Mouse (Mus musculus) MEL (cell line): ENCODE measurements around the gene Rgma. TPM values are rescaled to one million over a fixed set of nuclear protein-coding genes. Genes with fewer than 3 reads are reported as not detected.

ENCODE experiments used
- DNase-seq: peaks from one replicate; pipeline ENCODE4 v3.0.0; 2011; ENCODE audit warnings: low read depth, low spot score
- H3K27ac ChIP-seq: 2 replicates; pipeline ENCODE4 v1.5.1; 2012; ENCODE audit warnings: low read depth, mild to moderate bottlenecking, control low read depth, low read length, moderate library complexity; ENCODE audit not compliant: control insufficient read depth
- H3K27me3 ChIP-seq, 2 experiments: fragments of 150-350 bp in 1 of 2; sonication (generic) in 1 of 2; 2 replicates each; pipeline ENCODE4 v1.6.1; 2012; ENCODE audit warnings: low read length in 2 of 2, mild to moderate bottlenecking in 2 of 2, improper control_type of control experiment in 1 of 2, moderate library complexity in 1 of 2; ENCODE audit not compliant: insufficient read depth in 2 of 2, control insufficient read depth in 1 of 2
- H3K36me3 ChIP-seq, 2 experiments: 2 replicates each; pipeline ENCODE4 v1.6.1; 2012 to 2014; ENCODE audit warnings: low read length in 2 of 2, improper control_type of control experiment in 1 of 2, inconsistent platforms in 1 of 2, mild to moderate bottlenecking in 1 of 2; ENCODE audit not compliant: insufficient read depth in 2 of 2, control insufficient read depth in 1 of 2
- H3K4me1 ChIP-seq, 2 experiments: fragments of 150-350 bp in 1 of 2; sonication (generic) in 1 of 2; 2 replicates each; pipeline ENCODE4 v1.6.1; 2012; ENCODE audit warnings: low read length in 2 of 2, improper control_type of control experiment in 1 of 2, mild to moderate bottlenecking in 1 of 2; ENCODE audit not compliant: insufficient read depth in 2 of 2, control insufficient read depth in 1 of 2
- H3K4me3 ChIP-seq, 2 experiments: fragments of 150-350 bp in 1 of 2; sonication (generic) in 1 of 2; 2 replicates each; pipeline ENCODE4 v1.5.1; 2012; ENCODE audit warnings: low read depth in 2 of 2, low read length in 2 of 2, mild to moderate bottlenecking in 2 of 2, moderate library complexity in 2 of 2, control low read depth in 1 of 2, improper control_type of control experiment in 1 of 2; ENCODE audit not compliant: control insufficient read depth in 1 of 2, insufficient read depth in 1 of 2
- H3K79me2 ChIP-seq: 2 replicates; pipeline ENCODE4 v1.6.1; 2012; ENCODE audit warnings: mild to moderate bottlenecking, low read length, moderate library complexity; ENCODE audit not compliant: control insufficient read depth, poor library complexity, insufficient read depth
- H3K9ac ChIP-seq: 2 replicates; pipeline ENCODE4 v1.6.1; 2012; ENCODE audit warnings: low read depth, mild to moderate bottlenecking, control low read depth, low read length, moderate library complexity; ENCODE audit not compliant: control insufficient read depth, poor library complexity, severe bottlenecking
- H3K9me3 ChIP-seq: fragments of 150-350 bp; sonication (generic); replicated peaks from 2 replicates; pipeline ENCODE4 v1.6.1; 2012; ENCODE audit warnings: mild to moderate bottlenecking, low read length, improper control_type of control experiment, moderate library complexity; ENCODE audit not compliant: insufficient read depth
- BHLHE40 ChIP-seq: IDR thresholded peaks from 2 replicates; pipeline ENCODE4 v1.6.1; 2012; ENCODE audit warnings: low read depth, mild to moderate bottlenecking, inconsistent platforms, low read length, improper control_type of control experiment, borderline replicate concordance
- CHD1 ChIP-seq: IDR thresholded peaks from 2 replicates; pipeline ENCODE4 v1.6.1; 2012; ENCODE audit warnings: low read depth, mild to moderate bottlenecking, inconsistent platforms, low read length, improper control_type of control experiment
- CHD2 ChIP-seq: IDR thresholded peaks from 2 replicates; pipeline ENCODE4 v1.6.1; 2011; ENCODE audit warnings: low read length, improper control_type of control experiment
- CTCF ChIP-seq, 3 experiments: IDR thresholded peaks in 2 of 3; conservative IDR thresholded peaks in 1 of 3; 2 replicates each; pipeline ENCODE4 v1.5.1; 2011 to 2012; ENCODE audit warnings: low read length in 3 of 3, low read depth in 2 of 3, mild to moderate bottlenecking in 2 of 3, improper control_type of control experiment in 1 of 3, inconsistent platforms in 1 of 3, mixed read lengths in 1 of 3, moderate library complexity in 1 of 3; ENCODE audit not compliant: control insufficient read depth in 1 of 3, insufficient read depth in 1 of 3, poor library complexity in 1 of 3, severe bottlenecking in 1 of 3
- E2F4 ChIP-seq: IDR thresholded peaks from 2 replicates; pipeline ENCODE4 v1.6.1; 2011; ENCODE audit warnings: low read depth, low read length, improper control_type of control experiment, borderline replicate concordance
- ELF1 ChIP-seq: IDR thresholded peaks from 2 replicates; pipeline ENCODE4 v1.6.1; 2014; ENCODE audit warnings: low read depth, mild to moderate bottlenecking, inconsistent platforms, low read length, improper control_type of control experiment, moderate library complexity
- EP300 ChIP-seq, 2 experiments: IDR thresholded peaks; 2 replicates each; pipeline ENCODE4 v1.6.1; 2011; ENCODE audit warnings: improper control_type of control experiment in 2 of 2, low read length in 2 of 2, low read depth in 1 of 2, mild to moderate bottlenecking in 1 of 2
- ETS1 ChIP-seq: IDR thresholded peaks from 2 replicates; pipeline ENCODE4 v1.6.1; 2012; ENCODE audit warnings: low read depth, mild to moderate bottlenecking, inconsistent platforms, low read length, improper control_type of control experiment, moderate library complexity
- GABPA ChIP-seq: IDR thresholded peaks from 2 replicates; pipeline ENCODE4 v1.6.1; 2012; ENCODE audit warnings: low read depth, mild to moderate bottlenecking, inconsistent platforms, low read length, improper control_type of control experiment, moderate library complexity
- GATA1 ChIP-seq: IDR thresholded peaks from 2 replicates; pipeline ENCODE4 v1.6.1; 2011; ENCODE audit warnings: low read depth, low read length, improper control_type of control experiment
- HCFC1 ChIP-seq: IDR thresholded peaks from 2 replicates; pipeline ENCODE4 v1.6.1; 2012; ENCODE audit warnings: low read depth, mild to moderate bottlenecking, inconsistent platforms, low read length, improper control_type of control experiment, moderate library complexity
- JUND ChIP-seq: IDR thresholded peaks from 2 replicates; pipeline ENCODE4 v1.6.1; 2011; ENCODE audit warnings: low read depth, mild to moderate bottlenecking, improper control_type of control experiment, low read length
- KAT2A ChIP-seq: conservative IDR thresholded peaks from 2 replicates; pipeline ENCODE4 v1.6.1; 2012; ENCODE audit warnings: low read depth, low read length, improper control_type of control experiment, inconsistent platforms
- MAX ChIP-seq: IDR thresholded peaks from 2 replicates; pipeline ENCODE4 v1.6.1; 2011; ENCODE audit warnings: low read length, improper control_type of control experiment
- MAZ ChIP-seq: IDR thresholded peaks from 2 replicates; pipeline ENCODE4 v1.6.1; 2012; ENCODE audit warnings: low read depth, mild to moderate bottlenecking, inconsistent platforms, low read length, improper control_type of control experiment
- MEF2A ChIP-seq: IDR thresholded peaks from 2 replicates; pipeline ENCODE4 v1.6.1; 2014; ENCODE audit warnings: low read depth, mild to moderate bottlenecking, inconsistent platforms, low read length, improper control_type of control experiment; ENCODE audit not compliant: poor library complexity, insufficient replicate concordance, severe bottlenecking; ENCODE audit errors: extremely low read depth
- MXI1 ChIP-seq: IDR thresholded peaks from 2 replicates; pipeline ENCODE4 v1.6.1; 2011; ENCODE audit warnings: mild to moderate bottlenecking, low read depth, low read length, improper control_type of control experiment
- NELFE ChIP-seq: IDR thresholded peaks from 2 replicates; pipeline ENCODE4 v1.6.1; 2011; ENCODE audit warnings: low read depth, low read length, improper control_type of control experiment
- NRF1 ChIP-seq: IDR thresholded peaks from 2 replicates; pipeline ENCODE4 v1.6.1; 2014; ENCODE audit warnings: low read depth, mild to moderate bottlenecking, inconsistent platforms, low read length, improper control_type of control experiment, moderate library complexity; ENCODE audit not compliant: poor library complexity, insufficient read depth, severe bottlenecking
- POLR2A ChIP-seq, 2 experiments: IDR thresholded peaks; 2 replicates each; pipeline ENCODE4 v1.6.1; 2011 to 2012; ENCODE audit warnings: low read length in 2 of 2, mild to moderate bottlenecking in 2 of 2, control low read depth in 1 of 2, improper control_type of control experiment in 1 of 2, low read depth in 1 of 2, moderate library complexity in 1 of 2; ENCODE audit not compliant: control insufficient read depth in 1 of 2, insufficient read depth in 1 of 2, poor library complexity in 1 of 2
- POLR2AphosphoS2 ChIP-seq: IDR thresholded peaks from 2 replicates; pipeline ENCODE4 v1.6.1; 2011; ENCODE audit warnings: low read length, improper control_type of control experiment
- POLR2AphosphoS5 ChIP-seq: IDR thresholded peaks from 2 replicates; pipeline ENCODE4 v1.6.1; 2012; ENCODE audit warnings: low read depth, borderline replicate concordance, mild to moderate bottlenecking, inconsistent platforms, low read length, moderate library complexity, mixed read lengths
- RAD21 ChIP-seq: IDR thresholded peaks from 2 replicates; pipeline ENCODE4 v1.6.1; 2011; ENCODE audit warnings: mild to moderate bottlenecking, low read depth, low read length, improper control_type of control experiment
- RCOR1 ChIP-seq: IDR thresholded peaks from 2 replicates; pipeline ENCODE4 v1.6.1; 2012; ENCODE audit warnings: low read depth, mild to moderate bottlenecking, inconsistent platforms, low read length, improper control_type of control experiment
- SIN3A ChIP-seq: IDR thresholded peaks from 2 replicates; pipeline ENCODE4 v1.6.1; 2012; ENCODE audit warnings: low read length, improper control_type of control experiment, inconsistent platforms
- SMC3 ChIP-seq: IDR thresholded peaks from 2 replicates; pipeline ENCODE4 v1.6.1; 2011; ENCODE audit warnings: low read depth, low read length, improper control_type of control experiment
- TBP ChIP-seq: IDR thresholded peaks from 2 replicates; pipeline ENCODE4 v1.8.0; 2011; ENCODE audit warnings: low read depth, low read length, improper control_type of control experiment
- TCF12 ChIP-seq: IDR thresholded peaks from 2 replicates; pipeline ENCODE4 v1.6.1; 2014; ENCODE audit warnings: low read depth, mild to moderate bottlenecking, inconsistent platforms, low read length, improper control_type of control experiment, moderate library complexity
- UBTF ChIP-seq: IDR thresholded peaks from 2 replicates; pipeline ENCODE4 v1.6.1; 2012; ENCODE audit warnings: low read depth, mild to moderate bottlenecking, inconsistent platforms, low read length, improper control_type of control experiment, moderate library complexity, borderline replicate concordance; ENCODE audit not compliant: insufficient read depth
- USF1 ChIP-seq: IDR thresholded peaks from 2 replicates; pipeline ENCODE4 v1.6.1; 2014; ENCODE audit warnings: low read depth, mild to moderate bottlenecking, inconsistent platforms, low read length, improper control_type of control experiment, moderate library complexity
- USF2 ChIP-seq, 2 experiments: IDR thresholded peaks; 2 replicates each; pipeline ENCODE4 v1.6.1; 2011 to 2012; ENCODE audit warnings: improper control_type of control experiment in 2 of 2, low read length in 2 of 2, borderline replicate concordance in 1 of 2, inconsistent platforms in 1 of 2, low read depth in 1 of 2, mild to moderate bottlenecking in 1 of 2; ENCODE audit not compliant: insufficient read depth in 1 of 2
- ZC3H11A ChIP-seq: IDR thresholded peaks from 2 replicates; pipeline ENCODE4 v1.6.1; 2012; ENCODE audit warnings: low read depth, mild to moderate bottlenecking, inconsistent platforms, low read length, improper control_type of control experiment
- ZKSCAN1 ChIP-seq: IDR thresholded peaks from 2 replicates; pipeline ENCODE4 v1.6.1; 2012; ENCODE audit warnings: low read depth, mild to moderate bottlenecking, inconsistent platforms, low read length, improper control_type of control experiment, moderate library complexity
- ZMIZ1 ChIP-seq: IDR thresholded peaks from 2 replicates; pipeline ENCODE4 v1.6.1; 2012; ENCODE audit warnings: low read depth, mild to moderate bottlenecking, inconsistent platforms, low read length, improper control_type of control experiment, moderate library complexity
- ZNF384 ChIP-seq: IDR thresholded peaks from 2 replicates; pipeline ENCODE4 v1.6.1; 2012; ENCODE audit warnings: low read depth, mild to moderate bottlenecking, inconsistent platforms, low read length, improper control_type of control experiment
- polyA plus RNA-seq, 2 experiments: library from polyadenylated mRNA; stranded (reverse) in 1 of 2; unstranded in 1 of 2; fragments of >175 nt in 1 of 2; fragments of >200 nt in 1 of 2; gene quantifications; 2 replicates each; pipeline versions ENCODE4 v1.2.1 to v1.2.4; 2012; ENCODE audit warnings: low replicate concordance in 2 of 2, low read depth in 1 of 2; ENCODE audit not compliant: insufficient read length in 2 of 2, insufficient read depth in 1 of 2, missing spikeins in 1 of 2
- total RNA-seq: library from RNA; depleted of rRNA; stranded (reverse); fragments of 300-350 nt; gene quantifications from 2 replicates; pipeline ENCODE4 v1.2.3, GENCODE M21; 2012

Gene Rgma
- total and polyA plus RNA-seq, 3 experiments: not detected

DNA sequence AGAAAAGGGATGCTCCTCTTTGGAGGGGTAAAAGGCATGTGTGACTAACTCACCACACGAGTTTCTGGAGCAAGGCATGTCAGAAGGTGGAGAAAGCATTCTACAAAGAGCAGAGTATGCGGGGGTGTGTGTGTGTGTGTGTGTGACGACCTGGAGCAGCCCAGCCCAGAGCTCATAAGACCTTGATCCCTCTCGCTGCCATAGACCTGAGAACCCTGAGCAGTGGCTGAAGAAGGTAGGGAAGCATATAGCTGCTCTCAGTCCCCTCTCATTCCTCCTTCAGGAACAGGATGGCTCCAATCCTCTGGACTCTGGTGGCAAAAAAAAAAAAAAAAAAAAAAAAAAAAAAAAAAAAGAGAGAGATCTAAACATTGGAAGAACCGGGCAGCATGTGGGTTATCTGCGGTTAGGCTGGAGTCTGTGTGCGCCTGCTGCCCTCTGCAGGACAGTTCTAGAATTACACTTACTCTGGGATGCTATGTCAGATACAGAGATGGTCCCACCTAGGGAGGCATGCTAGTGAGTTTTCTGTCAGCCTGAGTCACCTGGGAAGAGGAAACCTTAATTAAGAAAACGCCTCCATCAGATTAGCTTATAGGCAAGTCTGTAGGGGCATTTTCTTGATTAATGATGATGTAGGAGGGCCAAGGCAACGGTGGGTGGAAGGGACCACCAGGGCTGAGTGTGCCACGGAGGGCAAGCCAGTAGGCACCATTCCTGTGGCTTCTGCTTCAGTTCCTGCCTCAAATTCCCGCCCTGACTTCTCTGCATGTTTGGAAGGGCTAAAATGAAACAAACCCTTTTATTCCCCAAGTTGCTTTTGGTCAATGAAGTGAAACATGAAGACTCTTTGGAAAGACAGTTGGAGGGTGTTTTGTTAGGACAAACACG, 47.2 kb downstream of the Rgma start:
- Histone ChIP-seq H3K4me1 (peaks cover 6 to 13% of the 10 kb centered on the region in 2 experiments), H3K27ac (no peak overlapping the region), H3K36me3 (peaks cover 1 to 4% of the 10 kb centered on the region in 2 experiments; a peak in 3 of 4 replicates), H3K4me3 (peak overlapping the region; percentile 2 to 44; a peak in 2 of 4 replicates), H3K9me3 (no peaks in the 10 kb centered on the region), H3K79me2 (no peaks in the 10 kb centered on the region), H3K9ac (peak overlapping the region; percentile 12), H3K27me3 (no peaks in the 10 kb centered on the region)
- peak; percentile 80 for DNase-seq
- TF ChIP-seq POLR2AphosphoS5 (no peak), ELF1 (no peak), CHD2 (no peak), GABPA (no peak), KAT2A (no peak), RAD21 (peak; percentile 90), MAZ (0 out of 2 replicates have a peak, but pooled peaks have one; percentile 15), USF2 (IDR thresholded peaks at IDR 0.05; ENCODE audit: borderline replicate concordance in 1 of 2, insufficient read depth in 1 of 2, low read depth in 1 of 2, low read length in 2 of 2) (no peak), NELFE (no peak), E2F4 (no peak), POLR2A (IDR thresholded peaks at IDR 0.05; ENCODE audit: control insufficient read depth in 1 of 2, insufficient read depth in 1 of 2, low read depth in 1 of 2, low read length in 2 of 2, poor library complexity in 1 of 2) (no peak), SMC3 (peak; percentile 87), MXI1 (no peak), UBTF (no peak), POLR2AphosphoS2 (no peak), SIN3A (no peak; the same call in 1 of the 2 replicates), BHLHE40 (no peak), MAX (peak; percentile 42; the same call in 1 of the 2 replicates), ZKSCAN1 (peak; percentile 34; the same call in 1 of the 2 replicates), RCOR1 (no peak), TBP (no peak), MEF2A (no peak), NRF1 (no peak), EP300 (IDR thresholded peaks at IDR 0.05; ENCODE audit: low read depth in 1 of 2, low read length in 2 of 2) (no peak), ZMIZ1 (no peak), TCF12 (0 out of 2 replicates have a peak, but pooled peaks have one; percentile 15), CHD1 (no peak), USF1 (no peak), ZC3H11A (peak; percentile 76), CTCF (IDR thresholded peaks at IDR 0.05 in 2 of 3, conservative IDR thresholded peaks at IDR 0.05 in 1 of 3; ENCODE audit: control insufficient read depth in 1 of 3, insufficient read depth in 1 of 3, low read depth in 2 of 3, low read length in 3 of 3, poor library complexity in 1 of 3, severe bottlenecking in 1 of 3) (peak; percentile 82 to 86 (median 85)), JUND (no peak), HCFC1 (no peak), ETS1 (no peak), GATA1 (peak; percentile 59), ZNF384 (peak; percentile 98)
